Mouse (Mus musculus) bone marrow macrophage, adult 2 months (primary cell): ENCODE data around the gene Cdh5.

ENCODE experiments used
- CTCF ChIP-seq: IDR thresholded peaks from 2 replicates; pipeline ENCODE4 v1.5.1; 2012; ENCODE audit warnings: low read depth, mild to moderate bottlenecking, low read length, moderate library complexity
- POLR2A ChIP-seq: IDR thresholded peaks from 2 replicates; pipeline ENCODE4 v1.6.1; 2012; ENCODE audit warnings: mild to moderate bottlenecking, low read depth, low read length, borderline replicate concordance

DNA sequence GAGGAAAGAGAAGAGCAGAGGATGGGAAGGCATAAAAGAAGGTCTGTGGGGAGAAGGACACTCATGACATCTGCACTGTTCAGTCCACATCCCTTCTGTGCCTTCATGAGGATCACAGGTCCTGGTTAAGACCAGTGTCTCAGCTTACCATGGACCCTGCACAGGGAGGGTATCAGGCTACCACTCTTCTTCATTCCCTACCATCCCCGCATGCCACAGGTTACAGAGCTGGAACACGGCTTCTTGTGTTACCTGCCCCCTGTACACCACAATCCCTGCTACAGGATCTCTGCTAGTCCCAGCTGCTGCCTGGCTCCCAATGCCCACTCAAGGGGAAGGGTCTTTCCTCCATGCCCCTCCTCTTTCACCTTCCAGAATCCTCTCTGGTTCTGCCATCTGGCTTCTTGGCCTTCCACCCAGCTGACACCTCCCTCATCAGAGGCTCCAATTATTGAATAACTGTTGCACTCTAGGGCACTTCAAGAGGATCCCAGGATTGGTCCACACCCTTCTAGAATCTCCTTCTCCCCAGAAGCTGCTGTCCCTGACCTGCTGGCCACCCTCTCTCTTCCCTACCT lies 21.7 kb downstream of the Cdh5 start:
- no peak for TF ChIP-seq CTCF
- no peak for TF ChIP-seq POLR2A
